Mouse (Mus musculus) midbrain, embryonic 10.5 days (tissue): ENCODE results near the gene Sp1. TPM values are rescaled to one million over a fixed set of nuclear protein-coding genes. Genes with fewer than 3 reads are reported as not detected.

ENCODE experiments used
- DNase-seq: peaks from one replicate; pipeline ENCODE4 v3.0.0-alpha.2; 2017; ENCODE audit warnings: low spot score
- H3K27ac ChIP-seq: fragments of 300-500 bp; sonication (generic); replicated peaks from 2 replicates; pipeline ENCODE4 v1.5.1; 2016; ENCODE audit warnings: mild to moderate bottlenecking
- H3K27me3 ChIP-seq: fragments of 300-500 bp; sonication (generic); 2 replicates; pipeline ENCODE4 v1.6.1; 2016; ENCODE audit warnings: low read depth, mild to moderate bottlenecking; ENCODE audit not compliant: poor library complexity, severe bottlenecking
- H3K36me3 ChIP-seq: fragments of 300-500 bp; sonication (generic); 2 replicates; pipeline ENCODE4 v1.6.1; 2016; ENCODE audit warnings: mild to moderate bottlenecking, moderate library complexity
- H3K4me1 ChIP-seq: fragments of 300-500 bp; sonication (generic); 2 replicates; pipeline ENCODE4 v1.6.1; 2016
- H3K4me3 ChIP-seq: fragments of 300-500 bp; sonication (generic); 2 replicates; pipeline ENCODE4 v1.5.1; 2016; ENCODE audit warnings: mild to moderate bottlenecking, moderate library complexity
- H3K9me3 ChIP-seq: fragments of 300-500 bp; sonication (generic); replicated peaks from 2 replicates; pipeline ENCODE4 v1.6.1; 2016; ENCODE audit warnings: mild to moderate bottlenecking
- WGBS: fragments of 180-500 bp; shearing (Covaris S2); methylation state at CpG from one replicate; pipeline ENCODE4 v1.1.7; 2016; 5-methylcytosine and 5-hydroxymethylcytosine counted together
- polyA plus RNA-seq: library from polyadenylated mRNA; unstranded; fragments of >200 nt; fragmentation: Nextera tagmentation; extraction: Ambion mirVana; gene quantifications from 2 replicates; pipeline ENCODE4 v1.2.1, GENCODE M21; 2016

Sp1 gene
- polyA plus RNA-seq, 1 experiment from 2014 or later: 7.9 TPM

- H3K27me3 ChIP-seq: peaks cover 40% of the 10 kb centered on the region
- H3K36me3 ChIP-seq: no peaks in the 10 kb centered on the region
- H3K27ac ChIP-seq: 0 out of 2 replicates have a peak overlapping the region, but pooled peaks have one; percentile 7
- 6% methylated on average over 10 of the region's 10 CpGs for WGBS
- H3K9me3 ChIP-seq: no peaks in the 10 kb centered on the region
- DNase-seq: peak; percentile 29
- peak overlapping the region; percentile 72 for H3K4me3 ChIP-seq
- H3K4me1 ChIP-seq: peaks cover 23% of the 10 kb centered on the region
Measured at GRCm38 (mm10) chr15:102377810-102378262, 28.1 kb upstream of the Sp1 start.

GRCm38 (mm10) chr15:102381575-102381974 is 24.4 kb upstream of the Sp1 start:
- Histone ChIP-seq H3K27ac (no peak overlapping the region), H3K4me3 (no peak overlapping the region), H3K9me3 (no peaks in the 10 kb centered on the region), H3K36me3 (no peaks in the 10 kb centered on the region), H3K4me1 (peaks cover 15% of the 10 kb centered on the region), H3K27me3 (peaks cover 18% of the 10 kb centered on the region)
- 4% methylated on average over 7 of the region's 7 CpGs for WGBS
- DNase-seq: peak; percentile 84

GRCm38 (mm10) chr15:102383671-102384070 is 22.3 kb upstream of the Sp1 start:
- Histone ChIP-seq H3K27ac (no peak overlapping the region), H3K4me1 (no peaks in the 10 kb centered on the region), H3K36me3 (no peaks in the 10 kb centered on the region), H3K4me3 (no peak overlapping the region), H3K27me3 (0 out of 2 replicates have a peak, but pooled peaks cover 3% of the 10 kb centered on the region), H3K9me3 (no peaks in the 10 kb centered on the region)
- 91% methylated on average over 6 of the region's 6 CpGs for WGBS
- DNase-seq: no peak

- H3K4me1 ChIP-seq: no peaks in the 10 kb centered on the region
- no peak for DNase-seq
- no peak overlapping the region for H3K27ac ChIP-seq
- H3K27me3 ChIP-seq: peaks cover 22% of the 10 kb centered on the region
- 54% methylated on average over 9 of the region's 9 CpGs for WGBS
- no peaks in the 10 kb centered on the region for H3K9me3 ChIP-seq
- H3K36me3 ChIP-seq: no peaks in the 10 kb centered on the region
- no peak overlapping the region for H3K4me3 ChIP-seq
Measured at GRCm38 (mm10) chr15:102386640-102387039, 19.3 kb upstream of the Sp1 start.

GRCm38 (mm10) chr15:102388942-102389341 is 17.0 kb upstream of the Sp1 start:
- peaks cover 32% of the 10 kb centered on the region for H3K27me3 ChIP-seq
- H3K4me1 ChIP-seq: peaks cover 21% of the 10 kb centered on the region
- DNase-seq: no peak
- H3K36me3 ChIP-seq: no peaks in the 10 kb centered on the region
- no peak overlapping the region for H3K4me3 ChIP-seq
- H3K27ac ChIP-seq: no peak overlapping the region
- H3K9me3 ChIP-seq: no peaks in the 10 kb centered on the region
- WGBS: 88% methylated on average over 3 of the region's 3 CpGs

- peaks cover 61% of the 10 kb centered on the region for H3K27me3 ChIP-seq
- no peak for DNase-seq
- H3K4me3 ChIP-seq: no peak overlapping the region
- no peaks in the 10 kb centered on the region for H3K36me3 ChIP-seq
- H3K4me1 ChIP-seq: peaks cover 35% of the 10 kb centered on the region
- H3K27ac ChIP-seq: 0 out of 2 replicates have a peak overlapping the region, but pooled peaks have one; percentile 2
- 30% methylated on average over 2 of the region's 2 CpGs for WGBS
- H3K9me3 ChIP-seq: no peaks in the 10 kb centered on the region
Measured at GRCm38 (mm10) chr15:102392520-102392919, 13.4 kb upstream of the Sp1 start.

GRCm38 (mm10) chr15:102393584-102394014 is 12.3 kb upstream of the Sp1 start:
- Histone ChIP-seq H3K27ac (peak overlapping the region; percentile 43), H3K27me3 (peaks cover 72% of the 10 kb centered on the region), H3K36me3 (no peaks in the 10 kb centered on the region), H3K4me3 (no peak overlapping the region), H3K9me3 (no peaks in the 10 kb centered on the region), H3K4me1 (peaks cover 37% of the 10 kb centered on the region)
- DNase-seq: peak; percentile 49

- 12% methylated on average over 3 of the region's 3 CpGs for WGBS
- peak; percentile 32 for DNase-seq
Measured at GRCm38 (mm10) chr15:102395061-102395460, 10.9 kb upstream of the Sp1 start.

GRCm38 (mm10) chr15:102398629-102399028 is 7.3 kb upstream of the Sp1 start:
- Histone ChIP-seq H3K27me3 (peaks cover 50% of the 10 kb centered on the region), H3K36me3 (no peaks in the 10 kb centered on the region), H3K4me1 (peaks cover 35% of the 10 kb centered on the region), H3K9me3 (no peaks in the 10 kb centered on the region), H3K4me3 (peak overlapping the region; percentile 55; the same call in 1 of the 2 replicates), H3K27ac (no peak overlapping the region)
- DNase-seq: no peak
- WGBS: 14% methylated on average over 5 of the region's 5 CpGs

More at GRCm38 (mm10) chr15:102395061-102395460, 10.9 kb upstream of the Sp1 start:
- H3K9me3 ChIP-seq: no peaks in the 10 kb centered on the region
- no peak overlapping the region for H3K4me3 ChIP-seq
- peaks cover 66% of the 10 kb centered on the region for H3K27me3 ChIP-seq
- peaks cover 52% of the 10 kb centered on the region for H3K4me1 ChIP-seq
- H3K27ac ChIP-seq: peak overlapping the region; percentile 47
- H3K36me3 ChIP-seq: no peaks in the 10 kb centered on the region

- Histone ChIP-seq H3K4me1 (peaks cover 28% of the 10 kb centered on the region), H3K27ac (peak overlapping the region; percentile 82), H3K9me3 (no peaks in the 10 kb centered on the region), H3K27me3 (peaks cover 50% of the 10 kb centered on the region), H3K4me3 (peak overlapping the region; percentile 55), H3K36me3 (no peaks in the 10 kb centered on the region)
- WGBS: 4% methylated on average over 34 of the region's 34 CpGs
- DNase-seq: peak; percentile 82
Measured at GRCm38 (mm10) chr15:102399229-102400221, 6.4 kb upstream of the Sp1 start.

GRCm38 (mm10) chr15:102400476-102401045 is 5.4 kb upstream of the Sp1 start:
- Histone ChIP-seq H3K9me3 (no peaks in the 10 kb centered on the region), H3K4me3 (no peak overlapping the region), H3K27ac (peak overlapping the region; percentile 82; the same call in 1 of the 2 replicates), H3K4me1 (peaks cover 25% of the 10 kb centered on the region), H3K27me3 (peaks cover 40% of the 10 kb centered on the region), H3K36me3 (no peaks in the 10 kb centered on the region)
- no peak for DNase-seq
- WGBS: 76% methylated on average over 10 of the region's 10 CpGs

- Histone ChIP-seq H3K36me3 (no peaks in the 10 kb centered on the region), H3K4me1 (peaks cover 25% of the 10 kb centered on the region), H3K27ac (no peak overlapping the region), H3K27me3 (peaks cover 33% of the 10 kb centered on the region), H3K4me3 (no peak overlapping the region), H3K9me3 (no peaks in the 10 kb centered on the region)
- no peak for DNase-seq
- 67% methylated on average over 2 of the region's 2 CpGs for WGBS
Measured at GRCm38 (mm10) chr15:102401278-102401677, 4.7 kb upstream of the Sp1 start.
